Mouse (Mus musculus) embryo, embryonic 11 days (tissue): ENCODE results near the gene Gm973.
"Not testable (repeated sequence)": the region's sequence is repeated elsewhere in the genome, so short reads cannot be mapped to it uniquely, and the experiment has no call there.

Experiments used
- DNase-seq: peaks from one replicate; pipeline ENCODE4 v3.0.0-alpha.2; 2015

Gm973 gene

GRCm38 (mm10) chr1:59636349-59636748, 120.3 kb downstream of the Gm973 start:
- no peak for DNase-seq

DNA sequence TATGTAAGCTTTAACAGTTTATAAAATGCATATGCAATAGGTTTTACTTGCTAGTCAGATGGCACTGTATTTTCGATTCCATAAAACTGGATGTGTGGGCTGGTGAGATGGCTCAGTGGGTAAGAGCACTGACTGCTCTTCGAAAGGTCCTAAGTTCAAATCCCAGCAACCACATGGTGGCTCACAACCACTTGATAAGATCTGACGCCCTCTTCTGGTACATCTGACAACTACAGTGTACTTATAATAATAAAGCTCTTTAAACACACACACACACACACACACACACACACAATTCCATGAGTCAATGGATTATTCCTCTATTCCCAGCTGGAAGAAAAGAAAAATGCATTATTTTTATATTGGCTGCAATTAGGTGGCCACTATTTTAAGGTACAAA, 122.3 kb downstream of the Gm973 start:
- no peak for DNase-seq

DNA sequence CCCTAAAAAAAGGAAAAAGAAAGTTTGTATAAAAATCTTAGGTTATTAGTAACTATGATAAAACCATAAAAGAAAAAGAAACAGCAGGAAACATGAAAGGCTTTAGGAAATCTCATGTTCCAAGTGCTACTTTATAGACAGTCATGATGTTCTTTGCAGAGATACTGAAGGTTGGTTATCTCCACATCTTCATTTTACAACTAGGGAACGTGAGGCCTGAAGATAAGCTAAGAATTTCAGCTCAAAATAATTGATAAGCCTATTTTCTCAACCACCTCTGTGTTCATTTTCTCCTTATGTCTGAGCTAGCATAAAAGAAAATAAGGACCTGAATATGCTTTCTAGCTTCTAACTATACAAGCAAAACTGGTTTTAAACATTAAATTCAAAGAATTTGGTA, 126.4 kb downstream of the Gm973 start:
- no peak for DNase-seq

DNA sequence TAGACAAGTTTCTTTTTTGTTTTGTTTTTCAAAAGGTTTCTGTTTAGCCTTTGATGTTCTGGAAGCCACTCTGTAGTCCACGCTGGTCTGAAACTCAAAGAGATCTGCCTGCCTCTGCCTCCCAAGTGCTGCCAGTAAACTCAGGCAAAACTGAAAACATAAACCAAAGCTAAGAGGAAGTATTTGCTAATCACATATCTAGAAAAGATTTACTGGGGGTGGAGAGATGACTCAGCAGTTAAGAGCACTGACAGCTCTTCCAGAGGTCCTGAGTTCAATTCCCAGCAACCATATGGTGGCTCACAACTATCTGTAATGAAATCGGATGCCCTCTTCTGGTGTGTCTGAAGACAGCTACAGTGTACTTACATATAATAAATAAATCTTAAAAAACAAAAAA, 130.4 kb downstream of the Gm973 start:
- DNase-seq = not testable (repeated sequence)

GRCm38 (mm10) chr1:59651201-59651819, 135.2 kb downstream of the Gm973 start:
- DNase-seq = no peak

- DNase-seq = no peak
Observed at GRCm38 (mm10) chr1:59653243-59653911, 137.3 kb downstream of the Gm973 start.

DNA sequence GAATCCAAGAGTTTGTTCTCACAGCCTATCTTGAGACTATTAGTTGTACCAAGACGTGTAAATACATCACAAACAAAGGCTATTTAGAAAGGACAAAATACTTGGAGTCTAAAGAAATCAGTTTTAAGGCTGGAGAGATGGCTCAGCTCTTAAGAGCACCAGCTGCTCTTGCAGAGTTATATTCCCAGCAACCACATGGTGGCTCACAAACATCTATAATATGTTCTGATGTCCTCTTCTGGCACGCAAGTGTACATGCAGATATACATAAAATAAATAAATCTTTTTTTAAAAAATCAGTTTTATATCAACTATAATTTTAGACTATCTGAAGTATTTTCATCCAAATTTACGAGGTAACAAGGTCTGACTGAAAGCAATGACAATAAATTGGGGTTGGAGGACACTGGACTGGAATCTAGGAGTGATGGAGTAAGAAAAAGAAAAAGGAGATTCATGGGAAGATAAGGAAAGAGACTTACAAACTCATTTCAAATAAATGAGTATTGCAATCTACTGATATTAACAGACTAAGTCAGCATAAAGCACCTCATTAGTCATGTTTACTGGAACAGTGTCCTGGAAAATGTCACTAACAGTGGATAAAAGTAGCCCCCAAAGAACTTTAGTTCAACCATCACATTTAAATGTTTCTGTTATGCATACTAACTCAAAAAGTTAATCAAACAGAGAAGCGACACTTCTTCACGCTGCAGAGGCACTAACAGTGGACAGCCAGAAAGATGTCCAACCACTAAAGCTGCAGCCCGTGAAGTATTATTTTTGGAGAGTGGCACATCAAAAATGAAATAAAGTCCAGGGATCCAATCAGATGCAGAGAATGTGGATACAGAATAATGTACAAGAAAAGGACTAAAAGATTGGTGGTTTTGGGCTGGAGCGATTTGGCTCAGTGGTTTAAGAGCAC, 140.4 kb downstream of the Gm973 start:
- no peak for DNase-seq

GRCm38 (mm10) chr1:59663456-59664135, 147.5 kb downstream of the Gm973 start:
- DNase-seq = no peak

DNA sequence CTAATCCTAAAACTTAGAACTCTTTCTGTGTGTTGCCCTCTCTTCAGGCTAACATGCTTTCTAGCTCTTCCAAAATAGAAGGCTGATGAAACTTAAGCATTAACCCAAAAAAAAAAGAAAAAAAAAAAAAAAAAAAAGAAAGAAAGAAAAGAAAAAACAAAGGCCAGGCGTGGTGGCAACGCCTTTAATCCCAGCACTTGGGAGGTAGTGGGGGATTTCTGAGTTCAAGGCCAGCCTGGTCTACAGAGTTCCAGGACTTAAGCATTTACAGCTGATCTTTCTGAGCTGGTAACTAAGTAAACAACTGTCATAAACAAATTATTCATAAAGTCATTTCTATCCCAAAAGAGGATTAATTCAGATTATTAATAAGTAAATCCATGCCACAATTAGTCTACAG, 152.8 kb downstream of the Gm973 start:
- DNase-seq = no peak

DNA sequence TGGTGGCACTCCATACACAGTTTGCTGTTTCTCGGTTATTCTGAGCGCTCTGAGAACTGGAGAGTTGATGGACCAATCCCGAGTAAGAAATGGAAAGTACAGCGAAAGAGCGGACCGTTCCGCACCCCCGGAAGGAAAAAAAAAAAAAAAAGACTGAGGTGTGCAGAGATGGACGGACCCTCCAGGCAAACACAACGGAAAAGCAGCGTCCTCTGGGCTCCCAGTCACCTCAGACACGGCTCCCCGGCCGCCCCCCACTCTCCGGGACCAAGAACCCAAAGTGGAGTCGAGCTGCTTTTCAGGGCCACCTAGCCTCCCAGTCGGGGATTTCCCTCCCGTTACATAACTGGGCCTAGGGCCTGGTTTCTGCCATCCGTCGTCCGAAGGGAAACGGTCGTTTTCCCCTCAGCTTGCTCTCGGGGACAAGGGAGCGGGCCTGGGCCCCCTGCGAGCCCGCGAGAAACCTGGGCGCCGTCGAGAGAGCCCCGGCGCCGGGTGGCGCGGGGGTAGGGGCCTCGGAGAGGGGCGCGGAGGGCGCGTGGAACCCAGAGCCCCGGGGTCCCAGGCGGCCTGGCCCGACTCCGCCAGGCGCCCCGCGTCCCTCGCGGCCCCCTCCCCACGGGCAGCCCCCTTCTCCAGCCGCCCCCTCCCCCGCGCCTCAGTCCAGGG, 154.0 kb downstream of the Gm973 start:
- DNase-seq = peak; percentile 57

DNA sequence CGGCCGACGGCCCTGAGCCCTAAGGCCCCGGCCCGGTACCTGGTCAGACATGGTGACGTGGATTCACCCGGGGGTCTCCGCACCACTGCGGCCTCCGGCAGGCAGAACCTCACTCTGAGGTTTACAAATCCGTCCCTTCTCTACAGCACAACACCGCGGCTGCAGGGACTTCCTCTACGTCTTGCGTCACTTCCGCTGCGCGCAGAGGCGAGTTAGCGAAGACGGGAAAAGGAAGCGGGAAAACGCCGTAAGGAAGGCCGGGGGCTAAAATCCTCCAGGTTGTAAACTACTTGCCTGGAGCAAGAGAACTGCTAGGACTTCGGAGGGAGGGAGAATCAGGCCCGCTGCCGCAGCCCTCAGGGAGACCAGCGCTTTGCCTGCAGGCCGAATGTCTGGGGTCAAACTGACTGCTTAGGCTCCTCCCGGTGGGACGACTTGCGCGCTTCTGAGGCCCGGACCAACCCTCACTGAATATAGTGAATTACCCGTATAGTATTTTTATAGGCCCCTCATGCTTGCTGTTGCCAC, 154.6 kb downstream of the Gm973 start, which contains the start of gene Sumo1:
TSS of gene Sumo1 (minus strand) at position 194 of the 528 bp plus-strand sequence.
- DNase-seq = peak; percentile 97

DNA sequence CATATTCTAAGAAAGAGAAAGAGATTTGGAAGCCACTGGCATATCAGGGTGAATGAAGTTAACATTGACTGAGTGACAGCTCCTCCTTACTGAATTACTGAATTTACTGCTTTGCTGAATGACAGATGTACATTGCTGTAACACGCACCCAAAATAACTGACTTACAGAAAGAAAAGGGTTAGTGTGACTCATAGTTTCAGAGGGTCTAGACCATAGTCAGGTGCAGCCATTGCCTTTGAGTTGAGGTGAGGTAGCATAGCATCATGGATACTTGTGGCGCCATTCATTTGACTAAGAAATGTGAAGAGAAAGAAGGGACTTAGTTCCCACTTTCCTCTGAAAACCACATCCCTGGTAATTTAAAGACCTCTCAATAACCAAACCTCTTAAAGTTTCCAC, 157.6 kb downstream of the Gm973 start:
- DNase-seq = no peak

- no peak for DNase-seq
Observed at GRCm38 (mm10) chr1:59683926-59684818, 168.1 kb downstream of the Gm973 start.

DNA sequence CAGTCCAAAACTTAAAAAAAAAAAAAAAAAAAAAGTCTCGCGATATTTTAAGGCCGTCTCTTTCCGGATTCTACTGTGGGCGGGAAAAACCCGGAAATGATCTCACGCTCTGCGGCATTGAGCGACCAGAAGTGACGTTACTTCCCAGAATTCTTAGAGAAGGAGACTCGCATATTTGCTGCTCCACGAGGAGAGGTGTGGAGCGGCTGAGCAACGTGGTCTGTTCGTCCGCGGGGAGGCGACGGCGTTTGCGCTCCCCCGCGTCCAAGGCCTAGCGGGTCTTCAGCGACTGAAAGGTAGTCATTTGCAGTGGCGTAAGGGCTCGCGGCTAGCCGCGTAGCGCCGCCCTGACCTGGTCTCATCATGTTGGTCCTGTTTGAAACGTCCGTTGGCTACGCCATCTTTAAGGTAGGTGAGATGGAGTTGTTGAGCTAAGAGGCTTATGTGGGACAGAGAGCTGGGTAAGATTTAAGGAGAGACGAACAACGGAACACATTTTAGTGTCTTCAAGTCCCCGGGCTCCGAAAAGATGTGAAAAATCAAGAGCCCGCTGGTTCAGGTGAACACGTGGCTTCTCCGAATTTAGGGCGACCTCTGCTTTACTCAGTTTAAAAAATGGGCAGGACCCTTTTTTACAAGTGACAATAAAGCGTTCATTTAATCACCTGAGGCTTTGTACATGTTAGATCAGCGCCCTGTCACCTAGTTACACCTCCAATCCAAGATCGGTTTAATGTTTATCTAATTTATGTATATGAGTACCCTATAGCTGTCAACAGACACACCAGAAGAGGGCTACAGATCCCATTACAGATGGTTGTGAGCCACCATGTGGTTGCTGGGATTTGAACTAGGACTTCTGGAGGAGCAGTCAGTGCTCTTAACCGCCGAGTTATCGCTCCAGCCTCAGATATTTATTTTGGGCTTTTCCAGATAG, 169.0 kb downstream of the Gm973 start, which contains the start of gene Nop58:
TSS of gene Nop58 (plus strand) at position 153 of the 937 bp plus-strand sequence.
- peak; percentile 97 for DNase-seq
